Mouse (Mus musculus) cerebellum, postnatal 4 days (tissue): ENCODE results near the gene Frmd5.
"Not testable (repeated sequence)": the region's sequence is repeated elsewhere in the genome, so short reads cannot be mapped to it uniquely, and the experiment has no call there.

Source experiments
- DNase-seq, 2 experiments: peaks; one replicate each; pipeline ENCODE4 v3.0.0; 2022; ENCODE audit warnings: low spot score in 2 of 2, mixed read lengths in 1 of 2

Gene Frmd5

GRCm38 (mm10) chr2:121501550-121501949 is 305.3 kb downstream of the Frmd5 start:
- not testable (repeated sequence) for DNase-seq
